Mouse (Mus musculus): ENCODE data around the gene Pcgf6.
"Not testable (repeated sequence)": the region's sequence is repeated elsewhere in the genome, so short reads cannot be mapped to it uniquely, and the experiment has no call there.

Gene Pcgf6

DNA sequence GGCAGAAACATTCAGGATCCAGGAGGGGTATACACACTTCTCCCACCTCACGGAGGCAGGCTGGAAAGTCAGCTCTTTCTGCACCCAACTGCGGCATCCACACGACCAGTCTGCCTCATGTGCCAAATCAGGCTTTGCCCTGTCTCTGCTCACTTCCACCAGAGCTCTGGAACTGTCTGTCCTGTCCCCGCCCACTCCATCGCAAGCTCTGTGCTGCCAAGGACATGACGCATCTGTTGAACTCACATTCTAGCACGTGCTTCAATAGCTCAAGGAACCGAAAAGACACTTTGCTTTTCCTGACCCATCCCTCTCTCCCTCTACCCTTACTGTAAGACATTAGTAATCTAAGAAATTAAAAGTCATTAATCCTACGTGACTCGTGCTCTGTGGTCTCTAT is 25.8 kb downstream of the Pcgf6 start:
- DNase-seq, result peak; percentile 75

DNA sequence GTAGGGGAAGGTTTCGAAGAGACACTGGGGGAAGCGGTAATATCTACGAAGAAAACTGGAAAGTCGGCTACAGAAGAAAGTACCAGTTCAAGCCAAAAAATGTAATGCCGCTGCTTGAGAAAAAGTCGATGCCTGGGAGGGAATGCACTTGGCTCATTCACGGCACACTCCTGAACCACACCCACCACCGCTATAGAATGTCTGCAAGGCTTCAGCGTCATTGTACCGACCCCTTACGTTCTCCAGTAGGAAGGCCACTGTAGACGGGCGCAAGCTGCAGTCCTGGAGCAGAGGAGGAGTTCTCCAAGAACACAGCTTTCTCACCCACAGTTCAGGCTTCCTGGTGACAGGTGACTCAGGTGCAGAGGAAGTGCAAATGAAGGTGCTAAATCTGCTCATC is 27.2 kb downstream of the Pcgf6 start:
- DNase-seq, result no peak

DNA sequence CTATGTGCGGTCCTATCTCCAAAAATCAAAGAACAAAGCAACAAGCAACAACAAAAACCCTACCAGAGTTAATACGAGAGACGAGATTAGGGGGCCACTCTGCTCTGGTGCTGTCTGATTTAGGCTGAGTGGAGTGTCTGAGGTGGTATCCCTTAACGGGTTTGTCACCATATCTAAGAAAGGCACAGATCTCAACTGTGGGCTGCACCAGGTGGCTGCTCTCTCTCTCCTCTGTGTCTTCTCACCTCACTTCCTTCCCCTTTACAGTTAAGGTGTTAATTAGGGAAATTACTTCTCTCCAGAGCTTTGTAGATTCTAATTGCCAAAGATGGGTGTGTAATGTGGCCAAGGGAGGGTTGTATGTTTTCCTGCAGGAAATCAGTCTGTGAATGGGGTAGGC is 28.0 kb downstream of the Pcgf6 start:
- DNase-seq, result no peak

DNA sequence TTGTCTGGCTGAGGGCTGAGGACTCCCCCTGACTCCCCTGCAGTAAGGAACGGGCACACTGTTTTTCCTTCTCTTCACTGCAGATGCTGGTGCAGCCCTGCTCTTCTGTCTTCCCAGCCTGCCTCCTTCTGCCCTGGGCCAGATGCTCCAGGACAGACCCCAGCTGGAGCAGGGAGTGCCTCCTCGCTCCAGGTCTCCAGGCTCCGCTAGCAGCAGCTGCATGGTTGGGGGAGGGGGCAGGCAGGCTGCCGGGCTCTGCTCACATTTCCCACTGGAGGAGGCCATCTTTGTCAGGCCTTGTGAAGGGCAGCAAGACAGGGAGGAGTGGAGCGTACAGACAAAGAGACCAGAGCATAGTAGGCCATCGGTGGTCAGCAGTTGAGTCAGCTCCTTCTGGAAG is 31.4 kb downstream of the Pcgf6 start:
- DNase-seq, result no peak

DNA sequence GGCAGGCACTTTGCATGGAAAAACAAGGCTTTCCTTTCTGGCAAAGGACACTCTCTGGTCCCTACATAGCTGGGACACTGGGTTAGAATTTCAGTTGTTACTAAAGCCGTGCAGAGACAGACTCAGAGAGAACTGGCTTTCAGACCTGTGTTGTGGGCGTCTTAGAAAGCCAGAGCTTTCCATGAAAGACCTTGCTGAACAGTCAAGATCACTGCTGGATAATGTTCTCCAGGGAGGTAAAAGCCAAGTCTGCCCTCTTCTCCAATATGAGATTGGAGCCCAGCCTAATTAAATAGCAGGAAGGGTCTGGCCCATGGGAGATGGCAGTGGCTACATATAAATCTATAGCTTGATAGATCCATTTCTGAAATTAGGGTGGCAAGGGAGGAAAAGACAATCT is 32.4 kb downstream of the Pcgf6 start:
- DNase-seq, result no peak

DNA sequence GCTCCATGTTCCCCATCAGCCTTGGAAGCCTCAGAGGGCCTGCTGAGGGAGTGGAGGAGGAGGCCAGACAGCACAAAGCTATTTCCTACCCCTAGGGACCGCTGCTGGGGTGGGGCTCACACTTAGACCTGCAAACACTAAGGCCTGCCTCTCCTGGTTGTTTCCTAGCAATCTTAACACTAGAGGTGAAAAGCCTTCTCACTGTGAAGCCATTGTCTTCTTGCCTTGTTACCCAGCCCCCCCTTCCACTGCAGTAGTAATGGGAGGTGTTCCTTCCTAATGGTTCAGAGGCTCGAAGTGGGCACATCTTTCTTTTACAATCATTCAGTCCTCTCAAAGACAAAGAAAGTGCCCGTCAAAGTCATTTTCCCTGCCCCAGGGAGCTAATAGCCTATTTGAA is 32.9 kb downstream of the Pcgf6 start:
- DNase-seq, result no peak

DNA sequence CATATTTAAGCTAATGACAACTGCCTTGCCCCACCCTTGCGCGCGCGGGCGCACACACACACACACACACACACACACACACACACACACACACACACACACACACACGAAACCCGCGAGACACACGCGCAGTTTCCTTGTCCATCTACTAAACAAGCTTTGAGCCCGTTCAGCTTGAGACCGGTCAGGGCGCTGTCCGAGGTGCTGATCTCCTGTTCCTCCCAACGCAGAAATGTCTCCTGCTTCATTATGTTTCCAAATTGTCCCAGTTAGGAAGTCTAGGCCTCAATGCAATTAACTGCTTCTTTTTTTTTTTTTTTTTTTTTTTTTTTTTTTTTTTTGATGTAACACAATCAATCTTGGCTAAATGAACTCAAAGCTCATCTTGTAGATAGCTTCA is 34.2 kb downstream of the Pcgf6 start:
- no peak for DNase-seq

DNA sequence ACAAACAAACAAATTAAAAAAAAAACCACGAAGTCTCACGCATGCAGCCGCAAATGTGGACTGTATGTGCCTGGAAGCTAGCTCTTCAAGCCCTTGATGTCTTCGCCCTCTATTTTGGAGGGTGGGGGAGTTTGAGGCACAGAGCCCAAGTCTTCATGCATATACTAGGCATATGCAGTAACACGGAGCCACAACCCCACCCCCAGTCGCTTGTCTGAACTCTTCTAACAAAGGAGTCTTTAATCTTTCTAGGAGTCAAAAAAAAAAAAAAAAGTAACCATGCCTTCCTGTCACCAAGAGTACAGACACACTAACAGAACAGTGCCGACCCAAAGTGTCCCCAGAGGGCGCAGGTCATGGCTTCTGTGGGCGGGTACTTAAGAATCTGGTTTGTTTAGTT is 34.7 kb downstream of the Pcgf6 start:
- DNase-seq, result no peak

DNA sequence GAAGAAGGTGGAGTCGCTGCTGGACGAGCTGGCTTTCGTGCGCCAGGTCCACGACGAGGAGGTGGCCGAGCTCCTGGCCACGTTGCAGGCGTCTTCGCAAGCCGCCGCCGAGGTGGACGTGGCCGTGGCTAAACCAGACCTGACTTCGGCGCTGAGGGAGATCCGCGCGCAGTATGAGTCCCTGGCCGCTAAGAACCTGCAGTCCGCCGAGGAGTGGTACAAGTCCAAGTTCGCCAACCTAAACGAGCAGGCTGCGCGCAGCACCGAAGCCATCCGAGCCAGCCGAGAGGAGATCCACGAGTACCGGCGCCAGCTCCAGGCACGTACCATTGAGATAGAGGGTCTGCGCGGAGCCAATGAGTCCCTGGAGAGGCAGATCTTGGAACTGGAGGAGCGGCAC is 35.3 kb downstream of the Pcgf6 start:
- DNase-seq, result no peak

DNA sequence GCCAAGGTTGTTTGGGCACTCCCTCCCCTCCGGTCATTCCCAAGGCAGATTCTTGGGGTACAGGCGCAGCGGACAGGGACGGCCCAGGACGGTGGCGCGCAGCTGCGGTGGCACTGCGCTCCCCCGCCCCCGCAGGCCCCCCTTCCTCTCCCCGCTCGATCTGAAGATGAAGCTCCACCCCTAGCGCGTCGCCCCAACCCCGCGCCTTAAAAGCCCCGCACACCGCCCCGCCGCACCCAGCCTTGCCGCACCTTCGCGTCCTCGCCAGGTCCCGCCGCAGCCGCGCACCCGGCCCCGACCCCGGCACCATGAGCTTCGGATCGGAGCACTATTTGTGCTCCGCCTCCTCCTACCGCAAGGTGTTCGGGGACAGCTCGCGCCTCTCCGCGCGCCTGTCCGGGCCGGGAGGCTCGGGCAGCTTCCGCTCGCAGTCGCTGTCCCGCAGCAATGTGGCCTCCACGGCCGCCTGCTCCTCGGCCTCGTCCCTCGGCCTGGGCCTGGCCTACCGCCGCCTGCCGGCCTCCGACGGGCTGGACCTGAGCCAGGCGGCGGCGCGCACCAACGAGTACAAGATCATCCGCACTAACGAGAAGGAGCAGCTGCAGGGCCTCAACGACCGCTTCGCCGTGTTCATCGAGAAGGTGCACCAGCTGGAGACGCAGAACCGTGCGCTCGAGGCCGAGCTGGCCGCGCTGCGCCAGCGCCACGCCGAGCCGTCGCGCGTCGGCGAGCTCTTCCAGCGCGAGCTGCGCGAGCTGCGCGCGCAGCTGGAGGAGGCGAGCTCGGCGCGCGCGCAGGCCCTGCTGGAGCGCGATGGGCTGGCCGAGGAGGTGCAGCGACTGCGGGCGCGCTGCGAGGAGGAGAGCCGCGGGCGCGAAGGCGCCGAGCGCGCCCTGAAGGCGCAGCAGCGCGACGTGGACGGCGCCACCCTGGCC is 36.0 kb downstream of the Pcgf6 start, which contains the start of the genes Ina and Nt5c2:
Ina (plus strand) TSS at position 252 of the 935 bp plus-strand sequence.
Nt5c2 (minus strand) TSS at position 707 of the 935 bp plus-strand sequence.
- peak; percentile 86 for DNase-seq

DNA sequence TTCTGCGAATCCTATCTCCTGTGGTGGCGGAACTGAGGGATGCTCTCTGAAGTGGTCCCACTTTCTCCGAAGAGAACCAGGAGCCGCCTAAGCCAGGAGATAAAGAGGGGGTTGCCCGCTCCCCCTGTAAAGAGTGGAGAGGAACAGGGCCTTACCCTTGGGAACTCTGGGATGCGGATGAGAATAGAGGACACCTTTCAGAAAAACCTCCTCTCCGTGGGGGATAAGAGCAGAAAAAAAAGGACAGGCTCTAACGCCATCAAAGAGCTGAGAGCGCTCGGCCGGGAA is 36.6 kb downstream of the Pcgf6 start:
- DNase-seq, result no peak

DNA sequence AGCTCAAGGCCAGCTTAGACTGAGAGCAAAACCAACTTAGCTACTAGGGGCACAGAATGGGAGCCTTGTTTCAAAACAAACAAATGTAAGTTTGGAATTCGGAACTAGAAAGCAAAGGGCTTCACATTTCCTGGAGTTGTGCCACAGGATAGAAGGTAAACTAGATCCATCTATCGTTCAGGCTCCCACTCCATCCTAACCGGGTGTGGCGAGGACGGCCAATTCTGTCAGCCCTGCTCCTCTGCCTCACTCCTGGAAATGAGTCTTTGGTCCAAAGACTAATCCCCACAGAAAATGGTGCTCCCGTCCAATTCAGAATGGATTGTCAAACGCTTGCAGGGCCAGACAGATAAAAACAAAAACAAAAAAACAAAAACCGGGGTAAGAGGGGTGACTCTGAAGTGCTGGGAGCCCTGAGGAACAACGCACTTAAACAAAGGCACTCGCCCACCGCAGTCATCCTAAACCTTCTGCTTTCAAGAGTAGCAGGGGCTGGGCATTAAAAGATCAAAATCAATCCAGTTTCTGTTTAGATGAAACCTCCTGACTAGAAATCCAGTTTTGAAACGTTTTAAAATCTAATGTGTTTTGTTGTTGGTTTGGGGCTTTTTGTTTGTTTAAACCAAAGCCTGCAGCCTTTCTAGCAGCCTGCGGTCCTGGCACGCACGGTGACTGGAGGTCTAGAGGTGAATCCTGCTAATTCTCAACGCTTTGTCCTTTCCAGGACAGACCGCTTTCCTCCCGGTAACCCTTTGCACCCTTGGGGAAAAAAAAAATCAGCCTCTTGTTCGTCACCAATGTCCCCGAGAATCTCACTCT is 37.2 kb downstream of the Pcgf6 start:
- DNase-seq, result no peak

DNA sequence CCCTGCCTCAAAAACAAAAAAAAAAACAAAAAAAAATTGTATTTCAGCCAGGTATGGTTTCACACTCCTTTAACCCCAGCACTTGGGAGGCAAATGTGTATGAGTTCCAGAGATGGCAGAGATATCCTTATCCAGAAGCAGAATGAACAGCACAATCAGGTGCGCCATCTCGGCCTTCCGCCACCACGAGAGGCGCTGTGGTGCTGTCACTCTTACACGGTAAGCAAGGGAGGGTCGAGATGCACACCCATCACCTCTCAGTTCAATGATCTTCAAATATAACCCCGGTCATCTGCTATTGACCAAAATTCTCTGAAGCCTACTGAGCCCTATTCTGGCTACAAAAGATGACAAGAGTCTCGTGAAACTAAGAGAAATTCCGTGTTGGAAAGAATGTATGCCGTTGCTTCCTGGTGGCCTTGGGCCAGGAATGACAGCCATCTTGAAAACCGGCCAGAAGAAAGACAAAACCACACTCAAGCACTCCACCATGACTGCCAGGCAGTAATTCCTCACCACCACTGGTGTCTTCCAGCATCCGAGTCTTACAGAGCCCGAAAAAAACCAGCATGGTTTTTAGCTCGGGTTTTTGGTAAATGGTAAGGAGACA is 38.1 kb downstream of the Pcgf6 start:
- no peak for DNase-seq

DNA sequence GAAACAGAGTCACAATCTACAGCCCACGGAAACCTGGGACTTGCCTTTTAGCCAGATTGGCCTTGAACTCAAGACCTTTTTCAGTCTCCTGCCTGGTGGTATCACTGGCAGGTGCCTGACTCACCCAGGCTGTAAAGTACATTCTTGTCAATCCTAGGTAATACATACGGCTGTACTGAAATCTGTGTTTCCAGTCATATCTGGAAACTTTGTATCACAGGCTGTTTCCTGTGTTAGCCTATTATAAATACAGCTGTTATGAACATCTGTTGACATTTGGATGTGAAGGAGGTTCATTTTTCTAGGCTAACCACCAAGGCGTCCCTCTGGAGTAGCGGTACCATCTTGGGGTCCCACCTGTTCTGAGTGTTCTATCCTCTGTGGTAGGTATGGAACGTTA is 40.8 kb downstream of the Pcgf6 start:
- no peak for DNase-seq

DNA sequence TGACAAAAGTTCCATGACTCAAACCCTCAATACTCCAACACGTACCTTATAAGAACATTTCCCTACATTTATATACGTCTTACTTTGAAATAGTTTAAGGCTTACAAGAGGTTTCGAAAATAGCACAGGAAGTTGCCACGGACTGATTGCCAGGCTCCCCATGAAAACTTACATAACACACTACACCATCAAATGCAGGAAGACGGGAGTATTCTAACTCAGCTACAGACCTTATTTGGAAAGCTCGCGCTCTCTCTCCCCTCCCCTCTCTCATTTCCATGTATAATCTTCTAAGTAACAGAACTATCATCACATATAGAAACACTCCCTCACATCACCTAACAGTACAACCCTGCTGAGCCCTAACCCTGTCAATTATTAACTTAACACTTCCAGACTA is 41.3 kb downstream of the Pcgf6 start:
- DNase-seq, result no peak

DNA sequence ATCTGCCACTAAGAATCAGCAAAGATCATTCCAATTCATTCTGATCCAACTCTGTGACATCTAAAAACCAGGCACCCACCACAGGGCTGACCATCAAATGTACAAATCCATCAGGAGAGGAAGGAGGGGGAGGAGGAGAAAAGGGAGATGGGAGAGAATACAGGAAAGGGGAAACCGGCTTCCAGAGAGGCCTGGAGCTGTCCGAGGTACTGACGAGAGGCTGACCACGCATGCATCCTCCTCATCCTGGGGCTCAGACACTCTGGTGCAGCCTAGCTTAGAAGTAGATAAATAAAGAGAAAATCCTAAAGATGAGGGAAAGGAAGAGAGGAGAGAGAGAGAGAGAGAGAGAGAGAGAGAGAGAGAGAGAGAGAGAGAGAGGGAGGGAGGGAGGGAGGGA is 44.4 kb downstream of the Pcgf6 start:
- no peak for DNase-seq

DNA sequence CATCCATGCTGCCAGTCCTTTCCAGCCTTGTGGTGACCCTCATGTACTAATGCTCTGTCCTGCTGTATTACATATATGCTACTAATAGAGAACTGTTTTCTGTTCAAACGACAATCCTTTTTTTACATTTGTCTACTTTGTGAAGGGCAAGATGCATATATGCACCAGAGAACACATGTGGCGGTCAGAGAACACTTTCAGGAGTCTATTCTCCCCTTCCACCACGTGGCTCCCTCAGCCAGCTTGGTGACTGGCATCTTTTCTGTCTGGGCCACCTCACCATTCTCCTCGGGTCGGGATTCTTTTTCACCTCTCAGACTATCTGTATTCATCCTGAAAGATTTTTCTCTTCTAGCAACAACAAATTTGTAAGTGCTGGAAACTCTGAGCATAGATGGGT is 44.8 kb downstream of the Pcgf6 start:
- no peak for DNase-seq

DNA sequence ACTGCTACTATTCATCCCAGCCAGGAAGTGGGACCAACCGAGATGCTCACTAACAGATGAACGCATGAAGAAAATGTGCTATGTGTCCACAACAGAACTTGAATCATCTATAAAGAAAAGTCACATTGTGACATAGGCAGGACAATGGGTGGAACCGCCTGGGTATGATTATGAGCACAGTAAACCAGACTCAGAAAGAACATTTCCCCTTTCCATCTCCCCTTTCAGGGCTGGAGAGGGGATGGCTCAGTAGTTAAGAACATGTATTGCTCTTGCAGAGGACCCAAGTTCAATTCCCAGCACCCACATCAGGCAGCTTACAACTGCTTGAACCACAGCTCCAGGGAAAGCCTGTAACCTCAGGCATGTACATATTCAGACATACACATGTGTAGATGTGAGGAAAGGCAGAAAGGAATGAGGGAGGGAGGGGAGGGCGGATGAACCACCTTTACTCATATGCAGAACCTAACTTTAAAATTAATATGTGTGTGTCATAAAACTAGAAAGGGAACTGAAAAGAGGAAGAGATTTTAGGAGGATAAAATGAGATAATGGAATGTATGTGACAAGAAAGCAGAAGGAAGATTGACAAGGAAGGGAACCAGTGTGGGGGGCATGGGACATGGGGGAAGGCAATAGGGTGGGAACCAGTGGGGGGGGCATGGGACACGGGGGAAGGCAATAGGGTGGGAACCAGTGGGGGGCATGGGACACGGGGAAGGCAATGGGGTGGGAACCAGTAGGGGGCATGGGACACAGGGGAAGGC is 46.8 kb downstream of the Pcgf6 start:
- no peak for DNase-seq

DNA sequence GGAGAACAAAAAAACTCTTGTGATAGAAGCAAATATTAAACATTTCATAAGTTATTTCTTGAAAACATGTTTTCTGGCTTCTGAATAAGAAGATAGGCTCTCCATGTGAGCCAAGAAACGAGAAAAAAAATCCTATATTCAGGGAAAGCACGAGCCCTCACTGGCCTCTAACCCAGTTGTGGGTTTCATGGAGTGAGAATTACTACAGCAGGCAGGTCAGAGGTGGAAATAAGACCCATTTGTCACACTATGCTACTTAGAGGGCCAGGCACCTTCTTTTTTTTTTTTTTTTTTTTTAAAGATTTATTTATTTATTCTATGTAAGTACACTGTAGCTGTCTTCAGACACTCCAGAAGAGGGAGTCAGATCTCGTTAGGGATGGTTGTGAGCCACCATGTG is 50.3 kb downstream of the Pcgf6 start:
- not testable (repeated sequence) for DNase-seq

DNA sequence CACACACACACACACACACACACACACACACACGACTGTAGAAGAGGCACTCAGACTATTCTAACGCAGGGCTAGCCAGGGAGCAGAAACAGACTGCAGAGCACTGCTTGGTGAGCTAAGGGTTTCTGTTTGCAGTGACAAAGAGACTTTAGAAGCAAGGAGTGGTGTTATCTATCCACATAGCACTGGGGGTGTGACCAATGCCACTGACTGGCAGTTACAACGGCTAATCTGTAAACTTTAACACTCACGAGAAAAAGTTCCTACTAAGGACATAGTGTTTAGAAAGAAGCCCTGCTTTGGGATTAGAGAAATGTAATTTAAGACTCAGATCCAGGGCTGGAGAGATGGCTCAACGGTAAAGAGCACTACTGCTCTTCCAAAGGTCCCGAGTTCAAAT is 51.0 kb downstream of the Pcgf6 start:
- DNase-seq, result no peak

DNA sequence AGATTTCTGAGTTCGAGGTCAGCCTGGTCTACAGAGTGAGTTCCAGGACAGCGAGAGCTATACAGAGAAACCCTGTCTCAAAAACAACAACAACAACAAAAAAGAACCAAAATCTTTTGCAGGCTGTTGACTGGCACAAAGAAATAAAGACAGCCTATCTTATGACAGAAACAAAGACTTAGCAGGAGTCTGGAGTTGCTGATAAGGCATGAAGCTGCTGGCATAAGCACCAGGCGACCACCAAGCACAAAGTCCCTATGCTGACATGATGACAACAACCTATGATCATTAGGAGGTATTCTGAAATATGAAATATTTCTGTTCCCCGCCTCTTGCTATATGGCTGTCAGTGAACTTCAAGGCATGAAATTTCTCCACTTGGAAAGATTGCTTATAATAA is 51.8 kb downstream of the Pcgf6 start:
- DNase-seq, result no peak

DNA sequence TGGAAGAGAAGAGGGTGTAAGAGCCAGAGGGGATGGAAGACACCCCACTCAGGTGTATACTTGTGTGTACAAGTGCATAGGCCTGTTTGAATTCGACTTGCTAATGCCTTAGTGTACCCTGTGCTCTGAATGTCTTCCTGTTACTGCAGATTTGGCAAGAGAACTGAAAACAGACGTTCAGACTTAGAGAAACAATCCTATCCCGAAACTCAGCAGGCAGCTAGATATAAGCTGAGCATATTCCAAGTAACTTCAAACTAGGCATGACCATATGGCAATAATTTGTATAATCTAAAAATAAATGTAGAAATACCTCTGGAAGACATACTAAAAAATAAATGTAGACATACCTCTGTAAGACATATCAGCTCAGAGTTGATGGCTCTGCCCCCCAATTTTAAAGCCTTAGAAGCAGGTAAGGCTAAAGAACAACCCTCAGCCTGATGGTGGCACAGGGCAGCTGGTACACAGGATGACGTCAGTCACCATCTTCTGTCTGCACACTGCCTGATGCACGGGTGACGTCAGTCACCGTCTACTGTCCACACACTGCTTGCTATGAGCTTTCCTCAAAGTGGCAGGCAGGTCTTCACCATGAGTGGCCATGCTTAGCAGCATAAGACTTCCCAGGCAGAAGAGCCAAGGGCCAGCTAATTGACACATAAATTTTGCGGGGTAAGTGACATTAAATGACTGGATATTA is 52.4 kb downstream of the Pcgf6 start:
- DNase-seq, result peak; percentile 47
